Mouse (Mus musculus) B cell, adult 2 months (primary cell): ENCODE data around the gene Padi6.
A peak's percentile ranks its signal among the peaks of the same experiment; 100 is the strongest.

Experiments
- DNase-seq, 2 experiments: peaks; one replicate each; pipeline ENCODE4 v3.0.0; 2022

Gene Padi6

DNA sequence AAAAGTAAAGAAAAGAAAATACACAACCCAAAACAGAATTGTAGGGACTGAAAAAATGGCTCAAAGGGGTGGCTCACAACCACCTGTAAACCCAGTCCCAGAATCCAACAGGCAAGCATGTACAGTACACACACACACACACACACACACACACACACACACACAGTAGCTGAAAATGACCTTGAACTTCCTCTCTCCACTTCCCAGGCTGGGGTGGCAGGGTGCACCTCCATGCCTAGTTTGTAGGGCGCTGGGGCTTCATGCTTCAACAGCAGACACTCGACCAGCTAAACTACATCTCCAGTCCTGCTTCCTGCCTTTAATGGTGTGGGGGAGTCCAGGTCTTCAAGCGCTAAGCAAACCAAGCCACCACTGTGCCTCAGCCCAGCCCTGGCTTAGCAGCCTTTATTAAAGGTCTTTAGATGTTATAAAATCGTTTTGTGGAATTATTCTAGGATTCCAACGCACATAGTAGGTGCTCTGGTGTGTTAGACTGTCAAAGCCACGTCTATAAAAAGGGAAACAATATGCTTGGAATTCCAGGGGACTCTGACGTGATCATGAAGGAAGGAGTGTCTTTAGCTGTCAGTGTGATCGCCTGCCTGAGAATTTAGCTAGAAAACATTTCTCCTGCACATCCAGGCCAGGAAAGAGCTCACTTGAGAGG is 61.6 kb downstream of the Padi6 start:
- DNase-seq = peak; percentile 54 to 61

DNA sequence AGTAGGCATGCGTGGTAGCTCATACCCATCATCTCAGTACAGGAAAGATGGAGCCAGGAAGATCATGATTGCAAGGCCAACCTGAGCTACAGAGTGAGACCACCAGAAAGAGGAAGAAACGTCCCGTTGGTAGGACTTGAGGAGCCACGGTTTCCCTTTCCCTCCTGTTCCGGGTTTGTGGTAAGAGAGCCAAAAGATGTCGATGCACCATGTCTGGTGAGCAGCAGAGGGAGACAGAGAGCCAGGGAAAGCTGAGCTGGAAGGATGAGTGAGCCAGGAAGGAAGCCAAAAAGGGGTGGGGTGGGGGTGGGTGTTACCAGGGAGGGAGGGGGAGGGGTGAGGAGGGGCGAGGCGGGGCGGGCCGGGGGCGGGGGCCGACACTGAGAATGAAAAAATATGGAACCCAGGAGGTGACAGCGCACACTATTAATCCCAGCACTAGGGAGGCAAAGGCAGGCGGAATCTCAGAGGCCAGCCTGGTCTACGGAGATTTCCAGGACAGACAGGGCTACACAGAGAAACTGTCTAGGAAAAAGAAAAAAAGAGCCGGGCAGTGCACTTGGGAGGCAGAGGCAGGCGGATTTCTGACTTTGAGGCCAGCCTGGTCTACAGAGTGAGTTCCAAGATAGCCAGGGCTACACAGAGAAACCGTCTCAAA is 62.6 kb downstream of the Padi6 start:
- peak; percentile 69 to 70 for DNase-seq

DNA sequence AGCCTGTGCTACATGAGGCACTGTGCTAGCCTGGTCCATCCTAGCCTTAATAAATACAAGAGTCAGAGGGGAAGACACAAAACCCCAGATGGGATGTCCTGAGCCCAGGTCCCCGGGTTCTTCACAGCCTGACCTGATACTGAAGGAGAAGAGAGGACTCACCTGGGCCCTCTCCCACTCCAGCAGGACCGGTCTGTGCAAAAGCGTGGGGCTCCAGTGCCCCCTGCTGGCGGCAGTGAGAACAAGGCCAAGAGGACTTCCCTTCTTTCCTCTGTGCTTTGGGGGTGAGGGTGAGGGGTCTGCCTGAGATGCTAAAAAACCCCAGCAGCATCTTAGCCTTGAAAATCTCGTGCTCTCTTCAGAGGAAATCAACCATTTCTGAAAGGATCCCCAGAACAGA is 63.4 kb downstream of the Padi6 start:
- peak; percentile 65 for DNase-seq
